Mouse (Mus musculus) heart, postnatal 0 days (tissue): ENCODE data around the gene Naa60. TPM values are rescaled to one million over a fixed set of nuclear protein-coding genes. Genes with fewer than 3 reads are reported as not detected.

ENCODE experiments used
- ATAC-seq: fragments of 200-750 bp; cut with Nextera tagmentation; 2 replicates; pipeline ENCODE4 v1.8.0; 2017; ENCODE audit warnings: low read depth, moderate number of reproducible peaks, moderate library complexity; ENCODE audit not compliant: insufficient read depth
- DNase-seq: peaks from one replicate; pipeline ENCODE4 v3.0.0-alpha.2; 2016; ENCODE audit warnings: low spot score
- H3K27ac ChIP-seq: fragments of 300-500 bp; sonication (generic); 2 replicates; pipeline ENCODE4 v1.5.1; 2014; ENCODE audit warnings: low read depth, mild to moderate bottlenecking
- H3K27me3 ChIP-seq: fragments of 300-500 bp; sonication (generic); 2 replicates; pipeline ENCODE4 v1.6.1; 2014; ENCODE audit warnings: low read length, mixed read lengths; ENCODE audit not compliant: control insufficient read depth, insufficient read depth
- H3K36me3 ChIP-seq: fragments of 300-500 bp; sonication (generic); replicated peaks from 2 replicates; pipeline ENCODE4 v1.6.1; 2014; ENCODE audit warnings: low read length, mixed read lengths; ENCODE audit not compliant: control insufficient read depth, insufficient read depth
- H3K4me1 ChIP-seq: fragments of 300-500 bp; sonication (generic); 2 replicates; pipeline ENCODE4 v1.6.1; 2014; ENCODE audit warnings: antibody characterized with exemption; ENCODE audit not compliant: control insufficient read depth, insufficient read depth
- H3K4me2 ChIP-seq: fragments of 300-500 bp; sonication (generic); 2 replicates; pipeline ENCODE4 v1.6.1; 2014; ENCODE audit warnings: low read depth, mild to moderate bottlenecking, low read length, moderate library complexity
- H3K4me3 ChIP-seq: fragments of 300-500 bp; sonication (generic); 2 replicates; pipeline ENCODE4 v1.5.1; 2014; ENCODE audit warnings: low read depth, low read length
- H3K9ac ChIP-seq: fragments of 300-500 bp; sonication (generic); replicated peaks from 2 replicates; pipeline ENCODE4 v1.6.1; 2014; ENCODE audit warnings: low read depth, low read length, mixed read lengths
- H3K9me3 ChIP-seq: fragments of 300-500 bp; sonication (generic); replicated peaks from 2 replicates; pipeline ENCODE4 v1.6.1; 2016; ENCODE audit warnings: low read length; ENCODE audit not compliant: control insufficient read depth
- CTCF ChIP-seq: IDR thresholded peaks from 2 replicates; pipeline ENCODE4 v1.5.1; 2016; ENCODE audit warnings: antibody characterized with exemption, control low read depth, low read depth
- EP300 ChIP-seq: IDR thresholded peaks from 2 replicates; pipeline ENCODE4 v1.6.1; 2016; ENCODE audit warnings: antibody characterized with exemption, low read depth
- WGBS: fragments of 180-500 bp; shearing (Covaris S2); extraction: QIAGEN DNeasy Blood & Tissue Kit; methylation state at CpG from one replicate; pipeline ENCODE4 v1.1.7; 2014; 5-methylcytosine and 5-hydroxymethylcytosine counted together
- polyA plus RNA-seq: library from polyadenylated mRNA; unstranded; fragments of >200 nt; fragmentation: Nextera tagmentation; extraction: Ambion mirVana; gene quantifications from 2 replicates; pipeline ENCODE4 v1.2.1, GENCODE M21; 2015
- total RNA-seq: library from RNA; depleted of rRNA; stranded (reverse); fragments of >200 nt; gene quantifications from 2 replicates; pipeline ENCODE4 v1.2.3, GENCODE M21; 2014; ENCODE audit warnings: low replicate concordance

Gene Naa60
- total and polyA plus RNA-seq, 2 experiments from 2014 or later: 23.6 to 32.2 TPM

DNA sequence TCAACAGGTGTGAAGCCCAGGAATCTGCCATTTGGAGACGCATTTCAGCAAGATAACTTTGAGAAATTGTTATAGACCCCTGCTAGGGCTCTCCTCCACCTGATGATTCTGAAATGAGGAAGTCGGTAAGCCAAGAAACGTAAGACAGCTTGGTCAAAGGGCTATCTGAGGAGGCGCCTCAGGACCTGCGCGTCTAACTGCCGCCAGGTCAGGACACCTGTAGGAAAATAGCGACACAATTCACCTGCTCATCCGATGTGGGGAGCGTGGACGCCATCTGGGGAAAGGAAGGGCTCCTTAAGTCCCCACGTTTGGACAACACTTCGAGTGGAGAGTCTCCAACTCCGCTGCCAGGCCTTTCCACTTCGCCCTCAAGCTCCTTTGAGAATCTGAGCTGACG, 360 bp upstream of the Naa60 start:
- H3K27ac ChIP-seq: peak overlapping the region; percentile 16; the same call in 1 of the 2 replicates
- H3K9me3 ChIP-seq: no peaks in the 10 kb centered on the region
- H3K4me3 ChIP-seq: peak overlapping the region; percentile 52
- no peaks in the 10 kb centered on the region for H3K27me3 ChIP-seq
- peak overlapping the region; percentile 97 for H3K4me2 ChIP-seq
- TF ChIP-seq CTCF: no peak
- no peak for TF ChIP-seq EP300
- peaks cover 11% of the 10 kb centered on the region for H3K4me1 ChIP-seq
- WGBS: 1% methylated on average over 16 of the region's 16 CpGs
- no peak for DNase-seq
- no peak for ATAC-seq
- H3K36me3 ChIP-seq: peaks cover 18% of the 10 kb centered on the region; the same call in 1 of the 2 replicates
- peak overlapping the region; percentile 46 for H3K9ac ChIP-seq

DNA sequence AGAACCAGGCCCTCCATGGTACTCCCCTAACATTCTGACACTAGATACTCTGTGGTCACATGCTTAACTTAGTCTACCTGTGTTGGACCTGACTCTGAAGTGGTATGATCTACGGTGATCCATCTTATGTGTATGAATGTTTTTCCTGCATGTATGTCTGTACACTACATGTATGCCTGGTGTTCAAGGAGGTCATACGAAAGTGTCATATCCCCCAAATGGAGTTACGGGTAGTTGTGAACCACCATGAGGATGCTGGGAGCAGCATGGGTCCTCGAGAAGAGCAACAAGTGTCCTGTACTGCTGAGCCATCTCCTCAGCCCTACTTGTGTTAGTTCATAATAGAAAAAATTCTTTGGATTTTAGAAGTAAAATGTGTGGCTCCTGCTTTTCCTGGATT, 4.2 kb downstream of the Naa60 start:
- no peaks in the 10 kb centered on the region for H3K9me3 ChIP-seq
- H3K4me2 ChIP-seq: no peak overlapping the region
- H3K27me3 ChIP-seq: no peaks in the 10 kb centered on the region
- H3K27ac ChIP-seq: no peak overlapping the region
- H3K4me1 ChIP-seq: peaks cover 11% of the 10 kb centered on the region
- DNase-seq (no peak), ATAC-seq (no peak)
- no peak overlapping the region for H3K9ac ChIP-seq
- TF ChIP-seq EP300: no peak
- no peak for TF ChIP-seq CTCF
- 0 out of 2 replicates have a peak, but pooled peaks cover 6% of the 10 kb centered on the region for H3K36me3 ChIP-seq
- 88% methylated on average over 4 of the region's 4 CpGs for WGBS
- H3K4me3 ChIP-seq: no peak overlapping the region

DNA sequence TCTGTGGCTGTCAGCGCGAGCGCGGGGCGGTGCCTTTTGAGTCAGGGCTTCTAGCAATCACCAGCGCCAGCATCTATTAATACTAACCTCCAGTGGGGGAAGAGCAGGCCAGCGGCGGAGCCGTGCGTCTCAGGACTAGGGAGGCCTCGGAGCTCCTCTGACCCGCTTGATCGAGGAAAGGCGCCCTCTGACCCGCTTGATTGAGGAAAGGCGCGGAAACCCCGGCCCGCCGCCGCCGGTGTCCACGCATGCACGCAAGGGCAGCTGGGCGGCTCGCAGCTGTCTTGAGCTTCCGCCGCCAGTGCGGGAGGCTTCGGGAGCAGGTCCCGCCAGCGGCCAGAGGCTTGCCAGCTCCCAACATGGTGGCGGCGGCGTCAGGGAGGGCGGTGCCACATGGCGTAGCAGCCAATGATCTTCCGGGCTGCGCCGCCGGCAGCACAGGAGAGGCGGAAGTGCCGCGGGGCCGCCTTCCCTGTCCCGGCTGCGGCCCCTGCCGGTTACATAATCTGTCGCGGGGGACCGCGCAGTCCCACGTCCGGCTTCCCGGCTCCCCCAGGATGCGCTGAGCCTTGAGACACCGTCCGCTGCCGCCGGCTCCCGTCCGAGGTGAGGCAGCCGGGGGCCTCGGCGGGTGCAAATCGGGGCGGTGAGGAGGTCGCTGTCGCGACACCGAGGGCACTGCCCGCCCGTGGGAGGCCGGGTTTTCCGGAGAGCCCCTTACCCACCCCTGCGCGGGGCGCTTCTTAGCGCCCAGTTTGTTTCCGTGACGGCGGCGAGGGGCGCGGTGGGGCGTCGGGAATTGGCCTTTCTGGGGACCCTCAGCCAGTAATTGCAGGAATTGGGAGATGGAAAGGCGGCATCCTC, 12.3 kb downstream of the Naa60 start, which contains the start of the genes Zfp597 and Gm20695:
Zfp597 (minus strand) TSS at position 361 of the 864 bp plus-strand sequence.
Gm20695 (plus strand) TSS at position 448 of the 864 bp plus-strand sequence.
- Histone ChIP-seq H3K9me3 (no peaks in the 10 kb centered on the region), H3K9ac (peak within 1 kb of the TSS; percentile 87)
- WGBS: under 1% methylated on average over 80 of the region's 88 CpGs

GRCm38 (mm10) chr16:3885065-3885670, 13.0 kb downstream of the Naa60 start:
- H3K27ac ChIP-seq: peak overlapping the region; percentile 96
- TF ChIP-seq EP300: no peak
- peak overlapping the region; percentile 95 for H3K4me3 ChIP-seq
- H3K9ac ChIP-seq: peak overlapping the region; percentile 87
- WGBS: 2% methylated on average over 10 of the region's 10 CpGs
- ATAC-seq (no peak), DNase-seq (peak; percentile 25)
- no peaks in the 10 kb centered on the region for H3K9me3 ChIP-seq
- H3K27me3 ChIP-seq: no peaks in the 10 kb centered on the region
- H3K36me3 ChIP-seq: 0 out of 2 replicates have a peak, but pooled peaks cover 4% of the 10 kb centered on the region
- peak overlapping the region; percentile 77 for H3K4me2 ChIP-seq
- H3K4me1 ChIP-seq: peaks cover 12% of the 10 kb centered on the region

More for the DNA sequence above, 12.3 kb downstream of the Naa60 start, which contains the start of the genes Zfp597 and Gm20695:
- peak within 1 kb of the TSS; percentile 77 for H3K4me2 ChIP-seq
- ATAC-seq (peak; percentile 98), DNase-seq (peak; percentile 95)
- H3K27me3 ChIP-seq: no peaks in the 10 kb centered on the region
- peaks cover 12% of the 10 kb centered on the region for H3K4me1 ChIP-seq
- H3K36me3 ChIP-seq: 0 out of 2 replicates have a peak, but pooled peaks cover 4% of the 10 kb centered on the region
- TF ChIP-seq EP300 (peak; percentile 62), CTCF (peak; percentile 38)
- peak within 1 kb of the TSS; percentile 96 for H3K27ac ChIP-seq
- H3K4me3 ChIP-seq: peak within 1 kb of the TSS; percentile 95

- H3K4me2 ChIP-seq: no peak overlapping the region
- ATAC-seq: no peak
- 91% methylated on average over 14 of the region's 14 CpGs for WGBS
Measured at GRCm38 (mm10) chr16:3891621-3892295, 19.6 kb downstream of the Naa60 start.

More at GRCm38 (mm10) chr16:3891621-3892295, 19.6 kb downstream of the Naa60 start:
- TF ChIP-seq EP300 (no peak), CTCF (no peak)
- no peak for DNase-seq
- Histone ChIP-seq H3K36me3 (peaks cover 15% of the 10 kb centered on the region; the same call in 1 of the 2 replicates), H3K9ac (no peak overlapping the region), H3K4me3 (no peak overlapping the region), H3K4me1 (peaks cover 13% of the 10 kb centered on the region; the same call in 1 of the 2 replicates), H3K9me3 (no peaks in the 10 kb centered on the region), H3K27ac (no peak overlapping the region), H3K27me3 (no peaks in the 10 kb centered on the region)
